ENCODE assay signal across 13 mouse cellular contexts in genomic region chr14:45478977-45479806, GRCm38 (mm10). TPM values are rescaled to one million over a fixed set of nuclear protein-coding genes. Genes with fewer than 3 reads are reported as not detected.
A peak's percentile ranks its signal among the peaks of the same experiment; 100 is the strongest.
DNase-seq lines count a peak whose midpoint lies in the region; ATAC-seq and TF ChIP-seq lines count a peak whose summit lies in the region.
"Had no signal": no experiment of that assay in that cellular context is flagged by ENCODE, and none has a peak within 500 bp of the region (broad histone marks: within the 10 kb centered on the region; RNA-seq: fewer than 3 reads in every experiment).

No protein-coding gene starts in this region.

- no peak overlapping the region; the same call in none of the 2 replicates for H3K4me3 ChIP-seq in gastrocnemius, adult 2 months
- H3K4me3 ChIP-seq in kidney, adult 2 months (ENCODE audit: insufficient read depth, low read depth, low read length), result no peak overlapping the region
- no peak overlapping the region for H3K4me3 ChIP-seq in lung, postnatal 0 days (ENCODE audit: low read depth, low read length)
- no peak overlapping the region for H3K4me3 ChIP-seq in lung, adult 2 months (replicated peaks; ENCODE audit: extremely low read depth, low read depth, low read length)
- H3K4me3 ChIP-seq in stomach, embryonic 15.5 days (replicated peaks), result no peak overlapping the region
- H3K4me3 ChIP-seq in forebrain, postnatal 0 days (ENCODE audit: low read depth, low read length), result no peak overlapping the region
- H3K4me3 ChIP-seq: forebrain, embryonic 12.5 days had no signal

- TF ChIP-seq CTCF in gastrocnemius, adult 2 months (IDR thresholded peaks at IDR 0.05), result no peak
- no peak for TF ChIP-seq CTCF in kidney, adult 2 months (conservative IDR thresholded peaks at IDR 0.05; ENCODE audit: insufficient read depth, insufficient read length, low read depth, low read length)
- no peak for TF ChIP-seq CTCF in lung, postnatal 0 days (IDR thresholded peaks at IDR 0.05)
- TF ChIP-seq CTCF in lung, adult 2 months (IDR thresholded peaks at IDR 0.05; ENCODE audit: insufficient read depth, low read length), result no peak
- TF ChIP-seq CTCF in forebrain, postnatal 0 days (IDR thresholded peaks at IDR 0.05; ENCODE audit: low read depth), result no peak

- H3K4me2 ChIP-seq in lung, postnatal 0 days (replicated peaks; ENCODE audit: low read depth, low read length), result no peak overlapping the region
- no peak overlapping the region for H3K4me2 ChIP-seq in stomach, embryonic 15.5 days
- no peak overlapping the region for H3K4me2 ChIP-seq in forebrain, postnatal 0 days (ENCODE audit: low read depth)
- H3K4me2 ChIP-seq: forebrain, embryonic 12.5 days had no signal

- 50% methylated on average over 9 of the region's 9 CpGs for WGBS in kidney, adult 2 months
- 33% methylated on average over 9 of the region's 9 CpGs for WGBS in lung, postnatal 0 days
- WGBS in lung, adult 2 months, result 30% methylated on average over 9 of the region's 9 CpGs
- 48% methylated on average over 9 of the region's 9 CpGs for WGBS in stomach, embryonic 15.5 days
- 72% methylated on average over 9 of the region's 9 CpGs for WGBS in forebrain, postnatal 0 days

- H3K9ac ChIP-seq in lung, postnatal 0 days (replicated peaks; ENCODE audit: low read depth), result no peak overlapping the region
- no peak overlapping the region for H3K9ac ChIP-seq in stomach, embryonic 15.5 days
- H3K9ac ChIP-seq in forebrain, postnatal 0 days, result no peak overlapping the region
- H3K9ac ChIP-seq: forebrain, embryonic 12.5 days had no signal

- peak overlapping the region; percentile 84 for H3K27ac ChIP-seq in gastrocnemius, adult 2 months
- peak overlapping the region; percentile 67 for H3K27ac ChIP-seq in kidney, adult 2 months (ENCODE audit: insufficient read depth, low read depth, low read length)
- H3K27ac ChIP-seq in lung, postnatal 0 days (ENCODE audit: low read length), result peak overlapping the region; percentile 66
- H3K27ac ChIP-seq in stomach, embryonic 15.5 days, result peak overlapping the region; percentile 21; the same call in 1 of the 2 replicates
- no peak overlapping the region for H3K27ac ChIP-seq in forebrain, postnatal 0 days (ENCODE audit: low read depth, low read length)
- H3K27ac ChIP-seq: forebrain, embryonic 12.5 days had no signal

- ATAC-seq in lung, postnatal 0 days, result peak; percentile 53; the same call in 1 of the 2 replicates
- no peak for ATAC-seq in stomach, embryonic 15.5 days (ENCODE audit: insufficient read depth, low FRiP score, low read depth)
- no peak for ATAC-seq in forebrain, postnatal 0 days

- no peak for TF ChIP-seq POLR2A in kidney, adult 2 months (IDR thresholded peaks at IDR 0.05; ENCODE audit: low read depth, low read length)
- no peak for TF ChIP-seq POLR2A in lung, adult 2 months (IDR thresholded peaks at IDR 0.05; ENCODE audit: borderline replicate concordance, extremely low read depth, low read depth, low read length)

- H3K4me1 ChIP-seq in kidney, adult 2 months (ENCODE audit: control insufficient read depth, insufficient read depth, low read length), result peaks cover 20% of the 10 kb centered on the region
- H3K4me1 ChIP-seq in lung, postnatal 0 days (ENCODE audit: insufficient read depth, low read depth, low read length), result peaks cover 8% of the 10 kb centered on the region; the same call in 1 of the 2 replicates
- peaks cover 11% of the 10 kb centered on the region for H3K4me1 ChIP-seq in lung, adult 2 months (ENCODE audit: control insufficient read depth, insufficient read depth, low read length)
- 0 out of 2 replicates have a peak, but pooled peaks cover 4% of the 10 kb centered on the region for H3K4me1 ChIP-seq in stomach, embryonic 15.5 days
- no peaks in the 10 kb centered on the region for H3K4me1 ChIP-seq in forebrain, postnatal 0 days (ENCODE audit: insufficient read depth)
- H3K4me1 ChIP-seq: forebrain, embryonic 12.5 days had no signal

- H3K27me3 ChIP-seq in kidney, adult 2 months (replicated peaks; ENCODE audit: control insufficient read depth, insufficient read depth, low read length), result no peaks in the 10 kb centered on the region
- no peaks in the 10 kb centered on the region for H3K27me3 ChIP-seq in lung, postnatal 0 days (replicated peaks; ENCODE audit: insufficient read depth, low read length)
- no peaks in the 10 kb centered on the region for H3K27me3 ChIP-seq in stomach, embryonic 15.5 days (replicated peaks)
- no peaks in the 10 kb centered on the region for H3K27me3 ChIP-seq in forebrain, postnatal 0 days (ENCODE audit: insufficient read depth, low read length)
- H3K27me3 ChIP-seq: forebrain, embryonic 12.5 days had no signal

- peak; percentile 42 for DNase-seq in gastrocnemius, adult 2 months
- no peak for DNase-seq in gastrocnemius, postnatal 14 days
- DNase-seq in kidney, adult 2 months, result no peak
- no peak for DNase-seq in kidney, postnatal 10 days
- peak; percentile 48 for DNase-seq in lung, postnatal 0 days (ENCODE audit: low spot score)
- DNase-seq in lung, adult 2 months, result no peak
- no peak for DNase-seq in forebrain, postnatal 0 days
- DNase-seq: adrenal gland, adult 2 months; B cell, adult 2 months; gastrocnemius, postnatal 25 days; kidney, adult 18-20 months had no signal

- no peaks in the 10 kb centered on the region; the same call in 1 of the 2 replicates for H3K36me3 ChIP-seq in kidney, adult 2 months (ENCODE audit: control insufficient read depth, insufficient read depth, low read length)
- H3K36me3 ChIP-seq in lung, postnatal 0 days (ENCODE audit: insufficient read depth, low read length), result peaks cover 24% of the 10 kb centered on the region; the same call in 1 of the 2 replicates
- H3K36me3 ChIP-seq in stomach, embryonic 15.5 days, result peaks cover 10% of the 10 kb centered on the region; the same call in 1 of the 2 replicates
- peaks cover 14% of the 10 kb centered on the region for H3K36me3 ChIP-seq in forebrain, postnatal 0 days (ENCODE audit: insufficient read depth)

- intact Hi-C loops in gastrocnemius, adult 2 months (cut with DNase I), result no loop called here
- intact Hi-C loops in gastrocnemius, postnatal 14 days (cut with DNase I; ENCODE audit: low total_unique reads), result loop anchor here (10.0 kb wide), 1 partner anchor 56 kb away; the partner anchor contains the start of gene Fermt2

- no peak for TF ChIP-seq EP300 in lung, postnatal 0 days (IDR thresholded peaks at IDR 0.05)

- H3K9me3 ChIP-seq in lung, postnatal 0 days (ENCODE audit: low read length), result no peaks in the 10 kb centered on the region
- H3K9me3 ChIP-seq in stomach, embryonic 15.5 days, result no peaks in the 10 kb centered on the region
- H3K9me3 ChIP-seq in forebrain, postnatal 0 days (ENCODE audit: low read length), result no peaks in the 10 kb centered on the region
- H3K9me3 ChIP-seq: forebrain, embryonic 12.5 days had no signal

RNA-seq across cellular contexts. Expression of gene Fermt2, which starts 50.7 kb away (rescaled TPM):
- 100 to 1,000 TPM; 214 to 243 TPM for total RNA-seq in gastrocnemius, adult 2 months (2021)
- total RNA-seq in gastrocnemius, postnatal 14 days (2021), result 100 to 1,000 TPM; 180 to 188 TPM
- 40.8 and 47.2 TPM in 2 replicates for polyA plus RNA-seq in kidney, adult 2 months (2012; rRNA removed)
- polyA plus RNA-seq in lung, postnatal 0 days (2015; fragmentation: Nextera tagmentation; extraction: Ambion mirVana), result 362 and 383 TPM in 2 replicates
- polyA plus RNA-seq in lung, adult 2 months (2012; rRNA removed), result 86.3 and 127 TPM in 2 replicates
- 195 and 200 TPM in 2 replicates for polyA plus RNA-seq in stomach, embryonic 15.5 days (2015; fragmentation: Nextera tagmentation; extraction: Ambion mirVana)
- total RNA-seq in forebrain, postnatal 0 days (2014; rRNA removed), result 29.5 and 36.2 TPM in 2 replicates
- polyA plus RNA-seq in forebrain, postnatal 0 days (2015; fragmentation: Nextera tagmentation; extraction: Ambion mirVana), result 59.4 and 61.5 TPM in 2 replicates

Comparison
In these comparisons a context has a peak if more than half of its experiments do, and no peak if none do; other contexts are left out.
1. DNase-seq: peak in gastrocnemius, adult 2 months (single experiment) and lung, postnatal 0 days (single experiment); none in gastrocnemius, postnatal 14 days (single experiment), kidney, adult 2 months (single experiment), kidney, postnatal 10 days (single experiment), lung, adult 2 months (single experiment) and forebrain, postnatal 0 days (single experiment).